Mouse (Mus musculus): ENCODE measurements around the gene Zc2hc1b.

Zc2hc1b gene

GRCm38 (mm10) chr10:13172798-13173221 is 5.0 kb downstream of the Zc2hc1b start:
- in situ Hi-C loops (cut with MboI): no loop called here

GRCm38 (mm10) chr10:13171461-13171860 is 6.4 kb downstream of the Zc2hc1b start:
- in situ Hi-C loops (cut with MboI): no loop called here

GRCm38 (mm10) chr10:13170739-13171448 is 6.9 kb downstream of the Zc2hc1b start:
- in situ Hi-C loops (cut with MboI): no loop called here

GRCm38 (mm10) chr10:13168461-13168860 is 9.4 kb downstream of the Zc2hc1b start:
- in situ Hi-C loops (cut with MboI): no loop called here

- in situ Hi-C loops (cut with MboI): no loop called here
Measured at GRCm38 (mm10) chr10:13162031-13162430, 15.8 kb downstream of the Zc2hc1b start.

GRCm38 (mm10) chr10:13160913-13161312 is 16.9 kb downstream of the Zc2hc1b start:
- in situ Hi-C loops (cut with MboI): no loop called here

GRCm38 (mm10) chr10:13155377-13155776 is 22.4 kb downstream of the Zc2hc1b start:
- in situ Hi-C loops (cut with MboI): no loop called here

GRCm38 (mm10) chr10:13152811-13153364 is 24.9 kb downstream of the Zc2hc1b start:
- in situ Hi-C loops (cut with MboI): no loop called here

GRCm38 (mm10) chr10:13151353-13151752 is 26.5 kb downstream of the Zc2hc1b start:
- in situ Hi-C loops (cut with MboI): no loop called here

GRCm38 (mm10) chr10:13150435-13150834 is 27.4 kb downstream of the Zc2hc1b start:
- in situ Hi-C loops (cut with MboI): no loop called here

- in situ Hi-C loops (cut with MboI): no loop called here
Measured at GRCm38 (mm10) chr10:13140434-13140833, 37.4 kb downstream of the Zc2hc1b start.

- in situ Hi-C loops (cut with MboI): no loop called here
Measured at GRCm38 (mm10) chr10:13137906-13138305, 39.9 kb downstream of the Zc2hc1b start.

GRCm38 (mm10) chr10:13135751-13136150 is 42.1 kb downstream of the Zc2hc1b start:
- in situ Hi-C loops (cut with MboI): no loop called here

- in situ Hi-C loops (cut with MboI): no loop called here
Measured at GRCm38 (mm10) chr10:13135276-13135675, 42.5 kb downstream of the Zc2hc1b start.

- in situ Hi-C loops (cut with MboI): no loop called here
Measured at GRCm38 (mm10) chr10:13133850-13134249, 44.0 kb downstream of the Zc2hc1b start.

GRCm38 (mm10) chr10:13127946-13128345 is 49.9 kb downstream of the Zc2hc1b start:
- in situ Hi-C loops (cut with MboI): no loop called here

GRCm38 (mm10) chr10:13127335-13127734 is 50.5 kb downstream of the Zc2hc1b start:
- in situ Hi-C loops (cut with MboI): no loop called here

GRCm38 (mm10) chr10:13125811-13126210 is 52.0 kb downstream of the Zc2hc1b start:
- in situ Hi-C loops (cut with MboI): no loop called here

GRCm38 (mm10) chr10:13119300-13119699 is 58.5 kb downstream of the Zc2hc1b start:
- in situ Hi-C loops (cut with MboI): no loop called here

GRCm38 (mm10) chr10:13118770-13119102 is 59.1 kb downstream of the Zc2hc1b start:
- in situ Hi-C loops (cut with MboI): no loop called here

- in situ Hi-C loops (cut with MboI): no loop called here
Measured at GRCm38 (mm10) chr10:13118024-13118769, 59.6 kb downstream of the Zc2hc1b start.

- in situ Hi-C loops (cut with MboI): no loop called here
Measured at GRCm38 (mm10) chr10:13116706-13117665, 60.8 kb downstream of the Zc2hc1b start.
